Mouse (Mus musculus) spleen, adult 2 months (tissue): ENCODE results near the gene Kncn.

ENCODE experiments used
- CTCF ChIP-seq: fragments of 200-500 bp; IDR thresholded peaks from 2 replicates; pipeline ENCODE4 v1.5.1; 2011; ENCODE audit warnings: mild to moderate bottlenecking, inconsistent platforms; ENCODE audit not compliant: insufficient read depth, insufficient read length, insufficient replicate concordance; ENCODE audit errors: extremely low read depth
- POLR2A ChIP-seq: fragments of 200-500 bp; IDR thresholded peaks from 2 replicates; pipeline ENCODE4 v1.6.1; 2011; ENCODE audit warnings: low read depth, low read length, inconsistent platforms

DNA sequence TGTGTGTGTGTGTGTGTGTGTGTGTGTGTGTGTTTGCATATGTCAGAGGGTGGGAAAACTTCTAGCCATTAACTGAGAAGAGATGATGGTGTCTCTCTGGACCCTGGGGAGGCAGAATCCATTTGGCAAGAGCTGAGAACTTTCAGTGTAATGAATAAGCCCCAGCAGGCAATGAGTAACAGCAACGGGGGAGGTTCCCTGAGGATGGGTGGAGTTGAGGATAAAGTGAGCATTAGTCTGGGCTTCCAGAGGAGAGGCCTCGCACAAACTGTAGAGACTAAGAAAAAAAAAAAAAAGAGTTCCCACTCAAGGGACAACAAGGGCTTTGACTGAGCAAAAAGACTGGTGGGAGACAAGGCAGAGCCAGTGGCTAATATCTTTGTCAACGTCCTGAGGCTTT is 10.1 kb downstream of the Kncn start:
- no peak for TF ChIP-seq CTCF
- TF ChIP-seq POLR2A: no peak
